Mouse (Mus musculus): Measurements from ENCODE around the gene Cfhr1. TPM values are rescaled to one million over a fixed set of nuclear protein-coding genes. Genes with fewer than 3 reads are reported as not detected.

Cfhr1 gene
- total RNA-seq (2021), result not detected
- not detected in 2 replicates for polyA plus RNA-seq (2012; rRNA removed)
- long read RNA-seq, result 0 reads

DNA sequence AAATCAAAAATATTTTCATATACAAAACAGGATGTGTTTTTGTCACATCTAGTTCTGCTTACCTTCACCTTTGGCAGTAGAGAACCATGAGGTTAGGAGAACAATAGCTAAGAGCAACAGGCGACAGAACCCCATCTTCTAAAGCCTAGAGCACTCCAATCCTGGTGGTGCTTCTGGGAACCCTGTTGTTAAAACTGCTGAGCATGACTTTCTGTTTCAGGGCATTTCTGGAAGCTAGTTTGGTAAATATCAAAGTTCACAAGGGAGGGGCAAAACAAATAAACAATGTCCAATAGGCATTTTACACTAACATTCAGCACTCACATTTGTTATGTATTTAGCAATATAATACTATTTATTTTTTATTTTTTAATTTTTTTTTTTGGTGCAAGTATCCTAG, at the start of gene Cfhr1:
TSS of gene Cfhr1 (minus strand) at position 249 of the 400 bp plus-strand sequence.
- Histone ChIP-seq H3K27ac (no peak within 1 kb of the TSS), H3K9ac (ENCODE audit: low read depth, low read length) (no peak within 1 kb of the TSS), H3K27me3 (ENCODE audit: control insufficient read depth, insufficient read depth, low read length) (no peaks in the 10 kb centered on the region), H3K4me3 (no peak within 1 kb of the TSS), H3K36me3 (ENCODE audit: control insufficient read depth, insufficient read depth, low read length) (no peaks in the 10 kb centered on the region), H3K79me2 (replicated peaks; ENCODE audit: control insufficient read depth, insufficient read depth, low read length) (no peaks in the 10 kb centered on the region), H3K4me1 (ENCODE audit: control insufficient read depth, insufficient read depth, low read length) (no peaks in the 10 kb centered on the region)
- DNase-seq, result no peak
- TF ChIP-seq POLR2A (IDR thresholded peaks at IDR 0.05; ENCODE audit: insufficient read depth, low read depth, low read length) (no peak), EP300 (IDR thresholded peaks at IDR 0.05; ENCODE audit: insufficient read depth, low read depth, low read length) (no peak), CTCF (IDR thresholded peaks at IDR 0.05) (no peak)
- intact Hi-C loops (cut with DNase I), result no loop called here
- 53% methylated on average over 1 of the region's 1 CpGs for WGBS

DNA sequence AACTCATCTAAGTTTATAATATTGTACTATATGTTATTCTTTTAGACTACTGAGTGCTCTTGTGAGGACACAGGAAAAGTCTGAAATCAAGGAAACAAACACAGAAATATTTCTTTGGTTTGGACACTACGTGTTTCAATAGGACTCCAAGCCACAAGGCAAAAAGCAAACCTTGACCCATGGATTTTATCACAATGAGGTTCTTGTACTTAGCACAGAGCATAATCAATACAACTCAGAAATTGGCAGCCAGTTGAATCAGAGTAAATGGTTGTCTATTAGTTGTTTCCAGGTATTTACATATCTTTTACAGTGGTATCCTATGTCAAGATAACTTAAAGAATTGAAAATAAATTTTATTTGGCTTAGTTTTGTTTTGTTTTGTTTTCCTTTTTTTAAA, 8.8 kb downstream of the Cfhr1 start:
- WGBS, result 67% methylated on average over 1 of the region's 1 CpGs
- no peaks in the 10 kb centered on the region for H3K36me3 ChIP-seq (ENCODE audit: control insufficient read depth, insufficient read depth, low read length)
- H3K27ac ChIP-seq, result no peak overlapping the region
- no peaks in the 10 kb centered on the region for H3K4me1 ChIP-seq (ENCODE audit: control insufficient read depth, insufficient read depth, low read length)
- no peak overlapping the region for H3K4me3 ChIP-seq
- no peak overlapping the region for H3K9ac ChIP-seq (ENCODE audit: low read depth, low read length)
- no peak for DNase-seq
- H3K27me3 ChIP-seq (ENCODE audit: control insufficient read depth, insufficient read depth, low read length), result no peaks in the 10 kb centered on the region
- intact Hi-C loops (cut with DNase I), result no loop called here
- H3K79me2 ChIP-seq (replicated peaks; ENCODE audit: control insufficient read depth, insufficient read depth, low read length), result no peaks in the 10 kb centered on the region
- TF ChIP-seq CTCF (IDR thresholded peaks at IDR 0.05), result no peak
- no peak for TF ChIP-seq POLR2A (IDR thresholded peaks at IDR 0.05; ENCODE audit: insufficient read depth, low read depth, low read length)
- TF ChIP-seq EP300 (IDR thresholded peaks at IDR 0.05; ENCODE audit: insufficient read depth, low read depth, low read length), result no peak

DNA sequence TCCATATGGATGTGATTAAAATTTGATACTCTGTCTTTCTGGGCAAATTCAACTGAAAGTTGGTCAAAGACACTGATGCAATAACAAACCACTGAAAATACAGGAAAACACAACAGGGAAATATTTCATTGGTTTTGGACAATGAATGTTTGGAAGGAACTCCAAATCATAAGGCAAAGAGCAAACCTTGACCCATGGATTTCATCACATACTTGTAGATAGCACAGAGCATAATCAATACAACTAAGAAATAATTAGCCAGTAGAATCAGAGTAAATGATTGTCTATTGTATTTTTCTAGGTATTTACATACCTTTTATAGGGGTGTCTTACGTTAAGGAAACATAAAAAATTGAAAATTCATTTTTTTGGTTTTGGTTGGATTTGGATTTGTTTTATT, 11.5 kb downstream of the Cfhr1 start:
- Histone ChIP-seq H3K4me3 (no peak overlapping the region), H3K4me1 (ENCODE audit: control insufficient read depth, insufficient read depth, low read length) (no peaks in the 10 kb centered on the region), H3K27ac (no peak overlapping the region), H3K36me3 (ENCODE audit: control insufficient read depth, insufficient read depth, low read length) (no peaks in the 10 kb centered on the region), H3K79me2 (replicated peaks; ENCODE audit: control insufficient read depth, insufficient read depth, low read length) (no peaks in the 10 kb centered on the region), H3K27me3 (ENCODE audit: control insufficient read depth, insufficient read depth, low read length) (no peaks in the 10 kb centered on the region), H3K9ac (ENCODE audit: low read depth, low read length) (no peak overlapping the region)
- DNase-seq, result no peak
- WGBS, result 82% methylated on average over 1 of the region's 1 CpGs
- intact Hi-C loops (cut with DNase I), result no loop called here
- no peak for TF ChIP-seq EP300 (IDR thresholded peaks at IDR 0.05; ENCODE audit: insufficient read depth, low read depth, low read length)
- no peak for TF ChIP-seq CTCF (IDR thresholded peaks at IDR 0.05)
- no peak for TF ChIP-seq POLR2A (IDR thresholded peaks at IDR 0.05; ENCODE audit: insufficient read depth, low read depth, low read length)

DNA sequence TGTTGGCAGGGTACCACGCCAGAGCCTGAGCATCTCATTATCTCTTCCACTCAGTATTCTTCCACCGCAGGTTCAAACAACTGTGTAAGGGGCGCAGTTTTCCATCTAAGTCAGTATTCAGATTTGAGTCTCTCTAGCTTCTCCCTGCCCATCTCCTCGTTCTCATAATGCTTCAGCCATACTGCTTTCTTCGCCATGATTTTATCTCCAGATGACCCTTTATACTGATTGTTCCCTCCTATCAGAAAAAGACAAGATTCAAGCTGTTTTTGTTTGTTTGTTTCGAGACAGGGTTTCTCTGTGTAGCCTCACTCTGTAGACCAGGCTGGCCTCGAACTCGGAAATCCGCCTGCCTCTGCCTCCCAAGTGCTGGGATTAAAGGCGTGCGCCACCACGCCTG, 45.5 kb downstream of the Cfhr1 start:
- H3K9ac ChIP-seq (ENCODE audit: low read depth, low read length), result no peak overlapping the region
- H3K27ac ChIP-seq, result no peak overlapping the region
- H3K36me3 ChIP-seq (ENCODE audit: control insufficient read depth, insufficient read depth, low read length), result no peaks in the 10 kb centered on the region
- WGBS, result 85% methylated on average over 12 of the region's 12 CpGs
- H3K79me2 ChIP-seq (replicated peaks; ENCODE audit: control insufficient read depth, insufficient read depth, low read length), result no peaks in the 10 kb centered on the region
- DNase-seq, result no peak
- TF ChIP-seq CTCF (IDR thresholded peaks at IDR 0.05), result no peak
- TF ChIP-seq EP300 (IDR thresholded peaks at IDR 0.05; ENCODE audit: insufficient read depth, low read depth, low read length), result no peak
- no peak for TF ChIP-seq POLR2A (IDR thresholded peaks at IDR 0.05; ENCODE audit: insufficient read depth, low read depth, low read length)
- H3K4me1 ChIP-seq (ENCODE audit: control insufficient read depth, insufficient read depth, low read length), result no peaks in the 10 kb centered on the region
- H3K4me3 ChIP-seq, result no peak overlapping the region
- no peaks in the 10 kb centered on the region for H3K27me3 ChIP-seq (ENCODE audit: control insufficient read depth, insufficient read depth, low read length)
- intact Hi-C loops (cut with DNase I), result no loop called here

DNA sequence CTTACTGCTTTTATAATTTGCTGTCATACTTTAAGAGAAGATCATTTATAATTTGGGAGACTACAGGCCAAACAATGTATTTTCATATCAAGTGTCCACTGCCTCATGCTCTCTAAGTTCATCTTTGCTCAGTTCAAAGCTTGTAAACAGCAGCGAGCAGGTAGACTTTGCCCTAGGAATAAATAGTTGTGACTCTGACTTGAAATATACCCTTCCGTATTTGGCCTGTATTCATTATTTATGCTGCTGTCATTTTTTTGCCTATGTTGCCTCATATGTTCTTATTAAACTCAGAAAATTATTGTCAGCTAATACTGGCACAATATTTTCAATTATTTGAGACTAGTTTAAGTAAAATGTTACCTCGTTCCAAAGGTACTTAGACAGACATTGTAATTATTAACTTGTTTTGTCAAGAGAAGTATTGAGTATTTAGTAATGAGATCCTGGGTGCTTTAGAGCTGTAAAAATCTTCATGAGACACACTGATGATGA, 58.8 kb downstream of the Cfhr1 start, which contains the start of gene F13b:
TSS of gene F13b (plus strand) at position 445 of the 495 bp plus-strand sequence.
- WGBS, result 82% methylated on average over 3 of the region's 3 CpGs
- intact Hi-C loops (cut with DNase I), result no loop called here

DNA sequence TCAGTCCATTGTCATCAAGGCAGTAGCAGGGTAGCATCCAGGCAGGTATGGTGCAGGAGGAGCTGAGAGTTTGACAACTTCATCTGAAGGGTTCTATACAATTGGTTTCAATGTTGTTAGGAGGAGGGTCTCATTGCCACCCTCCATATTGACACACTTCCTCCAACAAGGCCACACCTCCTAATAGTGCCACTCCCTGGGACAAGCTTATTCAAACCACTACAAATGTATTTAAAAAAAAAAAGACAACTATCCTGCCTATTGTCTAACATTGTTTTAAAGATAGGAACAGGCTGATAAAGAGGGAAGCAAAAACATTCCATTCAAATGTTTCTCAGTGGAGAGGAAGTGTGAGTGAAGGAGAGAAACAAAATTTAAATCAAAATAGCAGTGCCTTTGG, 60.3 kb downstream of the Cfhr1 start:
- Histone ChIP-seq H3K4me3 (no peak overlapping the region), H3K79me2 (replicated peaks; ENCODE audit: control insufficient read depth, insufficient read depth, low read length) (no peaks in the 10 kb centered on the region), H3K27me3 (ENCODE audit: control insufficient read depth, insufficient read depth, low read length) (no peaks in the 10 kb centered on the region), H3K27ac (no peak overlapping the region), H3K9ac (ENCODE audit: low read depth, low read length) (no peak overlapping the region), H3K4me1 (ENCODE audit: control insufficient read depth, insufficient read depth, low read length) (no peaks in the 10 kb centered on the region; the same call in 1 of the 2 replicates), H3K36me3 (ENCODE audit: control insufficient read depth, insufficient read depth, low read length) (no peaks in the 10 kb centered on the region)
- no peak for DNase-seq
- intact Hi-C loops (cut with DNase I), result no loop called here
- TF ChIP-seq POLR2A (IDR thresholded peaks at IDR 0.05; ENCODE audit: insufficient read depth, low read depth, low read length) (no peak), CTCF (IDR thresholded peaks at IDR 0.05) (no peak), EP300 (IDR thresholded peaks at IDR 0.05; ENCODE audit: insufficient read depth, low read depth, low read length) (no peak)

More for the DNA sequence above, 58.8 kb downstream of the Cfhr1 start, which contains the start of gene F13b:
- DNase-seq, result no peak
- Histone ChIP-seq H3K4me3 (no peak within 1 kb of the TSS), H3K4me1 (ENCODE audit: control insufficient read depth, insufficient read depth, low read length) (no peaks in the 10 kb centered on the region; the same call in 1 of the 2 replicates), H3K27ac (no peak within 1 kb of the TSS), H3K9ac (ENCODE audit: low read depth, low read length) (no peak within 1 kb of the TSS), H3K36me3 (ENCODE audit: control insufficient read depth, insufficient read depth, low read length) (no peaks in the 10 kb centered on the region), H3K79me2 (replicated peaks; ENCODE audit: control insufficient read depth, insufficient read depth, low read length) (no peaks in the 10 kb centered on the region), H3K27me3 (ENCODE audit: control insufficient read depth, insufficient read depth, low read length) (no peaks in the 10 kb centered on the region)
- TF ChIP-seq EP300 (IDR thresholded peaks at IDR 0.05; ENCODE audit: insufficient read depth, low read depth, low read length) (no peak), CTCF (IDR thresholded peaks at IDR 0.05) (no peak), POLR2A (IDR thresholded peaks at IDR 0.05; ENCODE audit: insufficient read depth, low read depth, low read length) (no peak)

Other genes starting within 250 kb of the Cfhr1 start
- 1 to 10 TPM in 1 of 2 experiments, under 1 TPM in 1; 0.41 to 1.4 TPM for gene Crb1, start 183.2 kb downstream of the Cfhr1 start, total RNA-seq (2021)
- gene Crb1, start 183.2 kb downstream of the Cfhr1 start, polyA plus RNA-seq (2012; rRNA removed), result 0.10 and 0.79 TPM in 2 replicates
- 10 to 100 TPM; 20.5 to 23.4 TPM for gene Zbtb41, start 138.0 kb downstream of the Cfhr1 start, total RNA-seq (2021)
- 2.9 and 8.5 TPM in 2 replicates for gene Zbtb41, start 138.0 kb downstream of the Cfhr1 start, polyA plus RNA-seq (2012; rRNA removed)
- gene Aspm, start 105.5 kb downstream of the Cfhr1 start, total RNA-seq (2021), result under 1 TPM; 0.25 to 0.29 TPM
- 0.08 and 0.12 TPM in 2 replicates for gene Aspm, start 105.5 kb downstream of the Cfhr1 start, polyA plus RNA-seq (2012; rRNA removed)
- gene F13b, start 58.6 kb downstream of the Cfhr1 start, total RNA-seq (2021), result not detected
- not detected in 2 replicates for gene F13b, start 58.6 kb downstream of the Cfhr1 start, polyA plus RNA-seq (2012; rRNA removed)
- not detected for gene Gm4788, start 221.0 kb upstream of the Cfhr1 start, total RNA-seq (2021)
- not detected in 2 replicates for gene Gm4788, start 221.0 kb upstream of the Cfhr1 start, polyA plus RNA-seq (2012; rRNA removed)